Mouse (Mus musculus) spleen, embryonic (tissue): ENCODE measurements around the gene Fbxw10.

ENCODE experiments used
- CTCF ChIA-PET: fragments of 350-600 bp; sonication (Branson Sonifier 250); formaldehyde crosslinking; loops from one replicate; lab custom pipeline; 2022; lab: Charles Lee

Gene Fbxw10

GRCm38 (mm10) chr11:62846961-62847654, at the start of gene Fbxw10:
Gene Fbxw10 (plus strand): TSS chr11:62847069.
- CTCF ChIA-PET = no interaction called here

- CTCF ChIA-PET = no interaction called here
Measured at GRCm38 (mm10) chr11:62804119-62804518, 42.8 kb upstream of the Fbxw10 start.

GRCm38 (mm10) chr11:62807965-62808364, 38.9 kb upstream of the Fbxw10 start:
- CTCF ChIA-PET = no interaction called here

GRCm38 (mm10) chr11:62809201-62809600, 37.7 kb upstream of the Fbxw10 start:
- CTCF ChIA-PET = no interaction called here

- CTCF ChIA-PET = no interaction called here
Measured at GRCm38 (mm10) chr11:62812268-62812667, 34.6 kb upstream of the Fbxw10 start.

- CTCF ChIA-PET = no interaction called here
Measured at GRCm38 (mm10) chr11:62813497-62813896, 33.4 kb upstream of the Fbxw10 start.

GRCm38 (mm10) chr11:62813970-62814624, 32.8 kb upstream of the Fbxw10 start:
- CTCF ChIA-PET = no interaction called here

GRCm38 (mm10) chr11:62814625-62815024, 32.2 kb upstream of the Fbxw10 start:
- CTCF ChIA-PET = no interaction called here

- CTCF ChIA-PET = no interaction called here
Measured at GRCm38 (mm10) chr11:62815438-62815837, 31.4 kb upstream of the Fbxw10 start.

GRCm38 (mm10) chr11:62816591-62816990, 30.3 kb upstream of the Fbxw10 start:
- CTCF ChIA-PET = no interaction called here

- CTCF ChIA-PET = no interaction called here
Measured at GRCm38 (mm10) chr11:62819059-62819686, 27.7 kb upstream of the Fbxw10 start.

GRCm38 (mm10) chr11:62820059-62820541, 26.8 kb upstream of the Fbxw10 start, which contains the start of gene Trim16:
Gene Trim16 (plus strand): TSS chr11:62820231.
- CTCF ChIA-PET = no interaction called here

GRCm38 (mm10) chr11:62820661-62821437, 26.0 kb upstream of the Fbxw10 start:
- CTCF ChIA-PET = no interaction called here

GRCm38 (mm10) chr11:62821893-62822292, 25.0 kb upstream of the Fbxw10 start:
- CTCF ChIA-PET = no interaction called here

- CTCF ChIA-PET = no interaction called here
Measured at GRCm38 (mm10) chr11:62824211-62824610, 22.7 kb upstream of the Fbxw10 start.

- CTCF ChIA-PET = no interaction called here
Measured at GRCm38 (mm10) chr11:62825222-62826105, 21.4 kb upstream of the Fbxw10 start.

GRCm38 (mm10) chr11:62826106-62826733, 20.6 kb upstream of the Fbxw10 start:
- CTCF ChIA-PET = no interaction called here

GRCm38 (mm10) chr11:62827135-62827534, 19.7 kb upstream of the Fbxw10 start:
- CTCF ChIA-PET = no interaction called here

- CTCF ChIA-PET = no interaction called here
Measured at GRCm38 (mm10) chr11:62827911-62828310, 19.0 kb upstream of the Fbxw10 start.

- CTCF ChIA-PET = no interaction called here
Measured at GRCm38 (mm10) chr11:62830387-62830786, 16.5 kb upstream of the Fbxw10 start.
